Mouse (Mus musculus) hindbrain, postnatal 0 days (tissue): ENCODE results near the gene Kptn. TPM values are rescaled to one million over a fixed set of nuclear protein-coding genes. Genes with fewer than 3 reads are reported as not detected.

Source experiments
- ATAC-seq: fragments of 200-750 bp; cut with Nextera tagmentation; 2 replicates; pipeline ENCODE4 v1.8.0; 2017; ENCODE audit warnings: mild to moderate bottlenecking, moderate TSS enrichment, moderate library complexity
- DNase-seq: peaks from one replicate; pipeline ENCODE4 v3.0.0-alpha.2; 2015; ENCODE audit warnings: low spot score
- H3K27ac ChIP-seq: fragments of 300-500 bp; sonication (generic); 2 replicates; pipeline ENCODE4 v1.5.1; 2014; ENCODE audit warnings: mild to moderate bottlenecking
- H3K27me3 ChIP-seq: fragments of 300-500 bp; sonication (generic); 2 replicates; pipeline ENCODE4 v1.6.1; 2014; ENCODE audit warnings: low read length, mixed read lengths; ENCODE audit not compliant: insufficient read depth
- H3K36me3 ChIP-seq: fragments of 300-500 bp; sonication (generic); 2 replicates; pipeline ENCODE4 v1.6.1; 2014; ENCODE audit warnings: low read length, mixed read lengths; ENCODE audit not compliant: insufficient read depth
- H3K4me1 ChIP-seq: fragments of 300-500 bp; sonication (generic); 2 replicates; pipeline ENCODE4 v1.6.1; 2014; ENCODE audit warnings: antibody characterized with exemption, low read length, mixed read lengths; ENCODE audit not compliant: insufficient read depth
- H3K4me2 ChIP-seq: fragments of 300-500 bp; sonication (generic); 2 replicates; pipeline ENCODE4 v1.6.1; 2014; ENCODE audit warnings: low read depth, mild to moderate bottlenecking, low read length, moderate library complexity, mixed read lengths
- H3K4me3 ChIP-seq: fragments of 300-500 bp; sonication (generic); 2 replicates; pipeline ENCODE4 v1.5.1; 2014; ENCODE audit warnings: low read length
- H3K9ac ChIP-seq: fragments of 300-500 bp; sonication (generic); replicated peaks from 2 replicates; pipeline ENCODE4 v1.6.1; 2014; ENCODE audit warnings: mild to moderate bottlenecking, low read length, moderate library complexity, mixed read lengths
- H3K9me3 ChIP-seq: fragments of 300-500 bp; sonication (generic); 2 replicates; pipeline ENCODE4 v1.6.1; 2016; ENCODE audit warnings: low read length, mixed read lengths
- CTCF ChIP-seq: IDR thresholded peaks from 2 replicates; pipeline ENCODE4 v1.5.1; 2016; ENCODE audit warnings: antibody characterized with exemption, control low read depth, low read depth
- WGBS: fragments of 180-500 bp; shearing (Covaris S2); extraction: QIAGEN DNeasy Blood & Tissue Kit; methylation state at CpG from one replicate; pipeline ENCODE4 v1.1.7; 2014; 5-methylcytosine and 5-hydroxymethylcytosine counted together
- polyA plus RNA-seq: library from polyadenylated mRNA; unstranded; fragments of >200 nt; fragmentation: Nextera tagmentation; extraction: Ambion mirVana; gene quantifications from 2 replicates; pipeline ENCODE4 v1.2.1, GENCODE M21; 2015
- total RNA-seq: library from RNA; depleted of rRNA; stranded (reverse); fragments of >200 nt; gene quantifications from 2 replicates; pipeline ENCODE4 v1.2.3, GENCODE M21; 2014

The Kptn gene
- total and polyA plus RNA-seq, 2 experiments from 2014 or later: 33.2 to 33.3 TPM

GRCm38 (mm10) chr7:16146489-16147410 lies 27.1 kb downstream of the Kptn start:
- 36% methylated on average over 27 of the region's 27 CpGs for WGBS
- DNase-seq: no peak
- Histone ChIP-seq H3K27ac (no peak overlapping the region), H3K9ac (no peak overlapping the region), H3K9me3 (no peaks in the 10 kb centered on the region), H3K4me3 (no peak overlapping the region), H3K4me1 (0 out of 2 replicates have a peak, but pooled peaks cover 3% of the 10 kb centered on the region), H3K27me3 (no peaks in the 10 kb centered on the region), H3K4me2 (no peak overlapping the region), H3K36me3 (0 out of 2 replicates have a peak, but pooled peaks cover 3% of the 10 kb centered on the region)
- no peak for TF ChIP-seq CTCF
- no peak for ATAC-seq

- DNase-seq: peak; percentile 40
- WGBS: 27% methylated on average over 15 of the region's 15 CpGs
Measured at GRCm38 (mm10) chr7:16147643-16148042, 27.9 kb downstream of the Kptn start.

GRCm38 (mm10) chr7:16149241-16149640 lies 29.5 kb downstream of the Kptn start:
- Histone ChIP-seq H3K27ac (no peak overlapping the region), H3K4me3 (no peak overlapping the region), H3K9ac (no peak overlapping the region), H3K27me3 (no peaks in the 10 kb centered on the region), H3K4me2 (no peak overlapping the region), H3K36me3 (0 out of 2 replicates have a peak, but pooled peaks cover 3% of the 10 kb centered on the region), H3K4me1 (0 out of 2 replicates have a peak, but pooled peaks cover 3% of the 10 kb centered on the region), H3K9me3 (no peaks in the 10 kb centered on the region)
- DNase-seq: no peak
- TF ChIP-seq CTCF: no peak
- ATAC-seq: 0 out of 2 replicates have a peak, but pooled peaks have one; percentile 22
- 50% methylated on average over 5 of the region's 5 CpGs for WGBS

More at GRCm38 (mm10) chr7:16147643-16148042, 27.9 kb downstream of the Kptn start:
- Histone ChIP-seq H3K4me3 (no peak overlapping the region), H3K4me2 (no peak overlapping the region), H3K27me3 (no peaks in the 10 kb centered on the region), H3K27ac (no peak overlapping the region), H3K9ac (no peak overlapping the region), H3K36me3 (0 out of 2 replicates have a peak, but pooled peaks cover 3% of the 10 kb centered on the region), H3K4me1 (0 out of 2 replicates have a peak, but pooled peaks cover 3% of the 10 kb centered on the region), H3K9me3 (no peaks in the 10 kb centered on the region)
- ATAC-seq: no peak
- TF ChIP-seq CTCF: no peak

- H3K4me2 ChIP-seq: no peak overlapping the region
- ATAC-seq: no peak
- no peak overlapping the region for H3K9ac ChIP-seq
- no peak for DNase-seq
- WGBS: 79% methylated on average over 9 of the region's 9 CpGs
- H3K9me3 ChIP-seq: no peaks in the 10 kb centered on the region
- H3K4me3 ChIP-seq: no peak overlapping the region
- 0 out of 2 replicates have a peak, but pooled peaks cover 3% of the 10 kb centered on the region for H3K4me1 ChIP-seq
- no peaks in the 10 kb centered on the region for H3K36me3 ChIP-seq
- no peak for TF ChIP-seq CTCF
- no peaks in the 10 kb centered on the region for H3K27me3 ChIP-seq
- H3K27ac ChIP-seq: no peak overlapping the region
Measured at GRCm38 (mm10) chr7:16150191-16151145, 30.8 kb downstream of the Kptn start.

- WGBS: 15% methylated on average over 10 of the region's 10 CpGs
Measured at GRCm38 (mm10) chr7:16153522-16153921, 33.8 kb downstream of the Kptn start.

More at GRCm38 (mm10) chr7:16153522-16153921, 33.8 kb downstream of the Kptn start:
- Histone ChIP-seq H3K9ac (no peak overlapping the region), H3K4me3 (no peak overlapping the region), H3K36me3 (peaks cover 6% of the 10 kb centered on the region; the same call in 1 of the 2 replicates), H3K4me2 (no peak overlapping the region), H3K27me3 (no peaks in the 10 kb centered on the region), H3K27ac (no peak overlapping the region), H3K9me3 (no peaks in the 10 kb centered on the region), H3K4me1 (no peaks in the 10 kb centered on the region)
- ATAC-seq: peak; percentile 87
- peak; percentile 82 for DNase-seq
- TF ChIP-seq CTCF: peak; percentile 89
